In the genomic region with DNA sequence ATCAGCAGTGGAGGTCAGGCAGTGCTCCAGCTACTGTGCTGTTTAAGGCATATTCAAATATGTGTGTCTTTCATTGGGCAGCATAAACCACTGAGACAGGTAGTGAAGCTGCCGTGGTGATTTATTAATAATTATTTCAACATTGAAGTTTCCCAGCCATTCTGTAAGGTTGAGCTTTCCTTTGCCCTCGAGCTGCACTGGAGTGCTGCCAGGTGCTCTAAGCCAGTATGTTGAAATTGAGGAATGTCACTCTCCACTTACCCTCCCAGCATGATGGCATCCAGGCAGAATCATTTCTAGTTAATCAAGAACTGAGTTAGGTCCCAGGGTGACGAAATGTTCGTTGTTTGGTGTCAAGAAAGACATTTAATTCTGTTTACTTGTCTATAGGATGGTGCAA, we compare ENCODE assay signal across 10 mouse cellular contexts. TPM values are rescaled to one million over a fixed set of nuclear protein-coding genes. Genes with fewer than 3 reads are reported as not detected.
A peak's percentile ranks its signal among the peaks of the same experiment; 100 is the strongest.
DNase-seq lines count a peak whose midpoint lies in the region; ATAC-seq and TF ChIP-seq lines count a peak whose summit lies in the region.
"Had no signal": no experiment of that assay in that cellular context is flagged by ENCODE, and none has a peak within 500 bp of the region (broad histone marks: within the 10 kb centered on the region; RNA-seq: fewer than 3 reads in every experiment).

No protein-coding gene starts in this region.

- WGBS in forebrain, embryonic 15.5 days = 62% methylated on average over 4 of the region's 4 CpGs
- WGBS in forebrain, postnatal 0 days = 56% methylated on average over 4 of the region's 4 CpGs
- 67% methylated on average over 4 of the region's 4 CpGs for WGBS in midbrain, embryonic 14.5 days
- 75% methylated on average over 4 of the region's 4 CpGs for WGBS in midbrain, embryonic 11.5 days
- WGBS in forebrain, embryonic 11.5 days = 72% methylated on average over 4 of the region's 4 CpGs

- H3K27me3 ChIP-seq in forebrain, embryonic 15.5 days = no peaks in the 10 kb centered on the region
- no peaks in the 10 kb centered on the region for H3K27me3 ChIP-seq in forebrain, postnatal 0 days (ENCODE audit: insufficient read depth, low read length)
- no peaks in the 10 kb centered on the region for H3K27me3 ChIP-seq in midbrain, embryonic 14.5 days (ENCODE audit: control insufficient read depth, insufficient read depth, low read length)
- no peaks in the 10 kb centered on the region for H3K27me3 ChIP-seq in midbrain, embryonic 11.5 days (ENCODE audit: control insufficient read depth, insufficient read depth, low read length)
- H3K27me3 ChIP-seq in forebrain, embryonic 11.5 days (ENCODE audit: control insufficient read depth, insufficient read depth, low read length) = no peaks in the 10 kb centered on the region
- H3K27me3 ChIP-seq: midbrain, embryonic 13.5 days had no signal

- no peaks in the 10 kb centered on the region for H3K9me3 ChIP-seq in forebrain, embryonic 15.5 days
- H3K9me3 ChIP-seq in forebrain, postnatal 0 days (ENCODE audit: low read length) = no peaks in the 10 kb centered on the region
- H3K9me3 ChIP-seq in midbrain, embryonic 14.5 days (ENCODE audit: control insufficient read depth, low read length) = no peaks in the 10 kb centered on the region
- no peaks in the 10 kb centered on the region for H3K9me3 ChIP-seq in midbrain, embryonic 11.5 days (ENCODE audit: control insufficient read depth, low read length)
- H3K9me3 ChIP-seq in forebrain, embryonic 11.5 days (ENCODE audit: control insufficient read depth, low read length) = no peaks in the 10 kb centered on the region
- H3K9me3 ChIP-seq: midbrain, embryonic 13.5 days had no signal

- H3K4me1 ChIP-seq in forebrain, embryonic 15.5 days = no peaks in the 10 kb centered on the region
- H3K4me1 ChIP-seq in forebrain, postnatal 0 days (ENCODE audit: insufficient read depth) = no peaks in the 10 kb centered on the region
- no peaks in the 10 kb centered on the region for H3K4me1 ChIP-seq in midbrain, embryonic 14.5 days (ENCODE audit: control insufficient read depth, insufficient read depth, low read length)
- no peaks in the 10 kb centered on the region for H3K4me1 ChIP-seq in midbrain, embryonic 11.5 days (ENCODE audit: control insufficient read depth, insufficient read depth, low read length)
- no peaks in the 10 kb centered on the region for H3K4me1 ChIP-seq in forebrain, embryonic 11.5 days (replicated peaks; ENCODE audit: control insufficient read depth, insufficient read depth, low read length)
- H3K4me1 ChIP-seq: midbrain, embryonic 13.5 days had no signal

- no peak for DNase-seq in forebrain, postnatal 0 days
- peak; percentile 6 for DNase-seq in midbrain, embryonic 14.5 days
- no peak for DNase-seq in midbrain, embryonic 11.5 days (ENCODE audit: low spot score, missing footprints)
- peak; percentile 74 to 76 for DNase-seq in kidney, postnatal 25 days
- no peak for DNase-seq in left cerebral cortex, adult 18-20 months (ENCODE audit: low spot score in 2 of 2)
- no peak for DNase-seq in layer of hippocampus, postnatal 25 days (ENCODE audit: extremely low spot score in 1 of 2, low spot score in 1 of 2)
- no peak for DNase-seq in forebrain, embryonic 11.5 days (ENCODE audit: low spot score)
- DNase-seq: embryo, embryonic 11 days had no signal

- no peak for TF ChIP-seq CTCF in forebrain, postnatal 0 days (IDR thresholded peaks at IDR 0.05; ENCODE audit: low read depth)

- H3K27ac ChIP-seq in forebrain, embryonic 15.5 days (replicated peaks) = peak overlapping the region; percentile 37; the same call in 1 of the 2 replicates
- H3K27ac ChIP-seq in forebrain, postnatal 0 days (ENCODE audit: low read depth, low read length) = no peak overlapping the region
- no peak overlapping the region for H3K27ac ChIP-seq in midbrain, embryonic 14.5 days (replicated peaks; ENCODE audit: low read depth, low read length)
- no peak overlapping the region for H3K27ac ChIP-seq in midbrain, embryonic 11.5 days (ENCODE audit: low read depth, low read length)
- no peak overlapping the region for H3K27ac ChIP-seq in forebrain, embryonic 11.5 days (ENCODE audit: low read depth, low read length)
- H3K27ac ChIP-seq: midbrain, embryonic 13.5 days had no signal

- no peaks in the 10 kb centered on the region for H3K36me3 ChIP-seq in forebrain, embryonic 15.5 days
- H3K36me3 ChIP-seq in forebrain, postnatal 0 days (ENCODE audit: insufficient read depth) = no peaks in the 10 kb centered on the region
- H3K36me3 ChIP-seq in midbrain, embryonic 14.5 days (ENCODE audit: control insufficient read depth, insufficient read depth, low read length) = no peaks in the 10 kb centered on the region
- no peaks in the 10 kb centered on the region for H3K36me3 ChIP-seq in midbrain, embryonic 11.5 days (ENCODE audit: control insufficient read depth, insufficient read depth, low read length)
- no peaks in the 10 kb centered on the region for H3K36me3 ChIP-seq in forebrain, embryonic 11.5 days (ENCODE audit: control insufficient read depth, insufficient read depth, low read length)
- H3K36me3 ChIP-seq: midbrain, embryonic 13.5 days had no signal

- H3K4me3 ChIP-seq in forebrain, embryonic 15.5 days = no peak overlapping the region
- H3K4me3 ChIP-seq in forebrain, postnatal 0 days (ENCODE audit: low read depth, low read length) = no peak overlapping the region
- no peak overlapping the region for H3K4me3 ChIP-seq in midbrain, embryonic 14.5 days (replicated peaks; ENCODE audit: low read depth, low read length)
- H3K4me3 ChIP-seq in midbrain, embryonic 11.5 days (ENCODE audit: low read depth, low read length) = no peak overlapping the region
- H3K4me3 ChIP-seq in forebrain, embryonic 11.5 days (ENCODE audit: low read depth, low read length) = no peak overlapping the region
- H3K4me3 ChIP-seq: midbrain, embryonic 13.5 days had no signal

- H3K9ac ChIP-seq in forebrain, embryonic 15.5 days (replicated peaks) = no peak overlapping the region
- no peak overlapping the region for H3K9ac ChIP-seq in forebrain, postnatal 0 days
- H3K9ac ChIP-seq in midbrain, embryonic 14.5 days (replicated peaks; ENCODE audit: low read length) = no peak overlapping the region
- no peak overlapping the region for H3K9ac ChIP-seq in midbrain, embryonic 11.5 days (ENCODE audit: low read length)
- H3K9ac ChIP-seq in forebrain, embryonic 11.5 days (ENCODE audit: low read length) = no peak overlapping the region
- H3K9ac ChIP-seq: midbrain, embryonic 13.5 days had no signal

- no peak for ATAC-seq in forebrain, embryonic 15.5 days (replicated peaks)
- no peak for ATAC-seq in forebrain, postnatal 0 days
- no peak for ATAC-seq in midbrain, embryonic 14.5 days (ENCODE audit: low FRiP score, low TSS enrichment)
- no peak for ATAC-seq in midbrain, embryonic 11.5 days (ENCODE audit: low FRiP score)
- no peak for ATAC-seq in forebrain, embryonic 11.5 days (replicated peaks; ENCODE audit: low FRiP score)
- ATAC-seq: midbrain, embryonic 13.5 days had no signal

- H3K4me2 ChIP-seq in forebrain, embryonic 15.5 days (replicated peaks) = no peak overlapping the region
- no peak overlapping the region for H3K4me2 ChIP-seq in forebrain, postnatal 0 days (ENCODE audit: low read depth)
- H3K4me2 ChIP-seq in midbrain, embryonic 14.5 days (ENCODE audit: low read length) = no peak overlapping the region
- H3K4me2 ChIP-seq in midbrain, embryonic 11.5 days = no peak overlapping the region
- H3K4me2 ChIP-seq in forebrain, embryonic 11.5 days (ENCODE audit: low read depth, low read length, severe bottlenecking) = no peak overlapping the region
- H3K4me2 ChIP-seq: midbrain, embryonic 13.5 days had no signal

RNA-seq across cellular contexts. Expression of a gene that starts 24.4 kb away (rescaled TPM):
- polyA plus RNA-seq in forebrain, embryonic 15.5 days (2015; fragmentation: Nextera tagmentation; extraction: Ambion mirVana) = 32.2 and 33.9 TPM in 2 replicates
- total RNA-seq in forebrain, postnatal 0 days (2014; rRNA removed) = 55.8 and 73.8 TPM in 2 replicates
- polyA plus RNA-seq in forebrain, postnatal 0 days (2015; fragmentation: Nextera tagmentation; extraction: Ambion mirVana) = 30.1 and 46.6 TPM in 2 replicates
- polyA plus RNA-seq in midbrain, embryonic 14.5 days (2014; fragmentation: Nextera tagmentation; extraction: Ambion mirVana) = 51.6 and 55.8 TPM in 2 replicates
- polyA plus RNA-seq in midbrain, embryonic 11.5 days (2014; fragmentation: Nextera tagmentation; extraction: Ambion mirVana) = 35.5 and 36.4 TPM in 2 replicates
- 100 to 1,000 TPM; 185 to 194 TPM for total RNA-seq in left cerebral cortex, adult 18-20 months (2021)
- 100 to 1,000 TPM; 114 to 120 TPM for total RNA-seq in layer of hippocampus, postnatal 25 days (2021)
- polyA plus RNA-seq in forebrain, embryonic 11.5 days (2014; fragmentation: Nextera tagmentation; extraction: Ambion mirVana) = 39.0 and 40.6 TPM in 2 replicates

Comparison
In these comparisons a context has a peak if more than half of its experiments do, and no peak if none do; other contexts are left out.
1. DNase-seq: peak in midbrain, embryonic 14.5 days (single experiment) and kidney, postnatal 25 days (2 of 2); none in forebrain, postnatal 0 days (single experiment), midbrain, embryonic 11.5 days (single experiment), left cerebral cortex, adult 18-20 months (0 of 2), layer of hippocampus, postnatal 25 days (0 of 2) and forebrain, embryonic 11.5 days (single experiment).